Mouse (Mus musculus): Measurements from ENCODE around the gene Tmem189. TPM values are rescaled to one million over a fixed set of nuclear protein-coding genes. Genes with fewer than 3 reads are reported as not detected.

Tmem189 gene
- total and polyA plus RNA-seq, 3 experiments = 21.7 to 46.5 TPM; not detected in 1

GRCm38 (mm10) chr2:167633537-167633872 lies 56.1 kb downstream of the Tmem189 start:
- Histone ChIP-seq H3K27me3 (ENCODE audit: control insufficient read depth in 1 of 2, insufficient read depth in 2 of 2, low read length in 2 of 2) (no peaks in the 10 kb centered on the region), H3K9ac (ENCODE audit: control insufficient read depth, low read depth, low read length, poor library complexity, severe bottlenecking) (peak overlapping the region; percentile 78), H3K79me2 (ENCODE audit: control insufficient read depth, insufficient read depth, low read length, poor library complexity) (peaks cover 38% of the 10 kb centered on the region), H3K9me3 (replicated peaks; ENCODE audit: insufficient read depth, low read length) (no peaks in the 10 kb centered on the region), H3K27ac (ENCODE audit: control insufficient read depth, low read depth, low read length) (peak overlapping the region; percentile 93), H3K4me1 (ENCODE audit: control insufficient read depth in 1 of 2, insufficient read depth in 2 of 2, low read length in 2 of 2) (peaks cover 6 to 37% of the 10 kb centered on the region in 2 experiments), H3K36me3 (ENCODE audit: control insufficient read depth in 1 of 2, insufficient read depth in 2 of 2, low read length in 2 of 2) (peaks cover 0 to 36% of the 10 kb centered on the region in 2 experiments; a peak in 2 of 4 replicates), H3K4me3 (ENCODE audit: control insufficient read depth in 1 of 2, insufficient read depth in 1 of 2, low read depth in 2 of 2, low read length in 2 of 2) (peak overlapping the region; percentile 52 to 60)
- TF ChIP-seq USF1 (IDR thresholded peaks at IDR 0.05; ENCODE audit: low read depth, low read length) (peak; percentile 59; the same call in 1 of the 2 replicates), JUND (IDR thresholded peaks at IDR 0.05; ENCODE audit: low read depth, low read length) (no peak)
- no peak for DNase-seq (ENCODE audit: low read depth, low spot score)

GRCm38 (mm10) chr2:167632731-167633536 lies 56.7 kb downstream of the Tmem189 start:
- TF ChIP-seq POLR2A (IDR thresholded peaks at IDR 0.05; ENCODE audit: control insufficient read depth in 1 of 2, insufficient read depth in 1 of 2, low read depth in 1 of 2, low read length in 2 of 2, poor library complexity in 1 of 2) (no peak), MAX (IDR thresholded peaks at IDR 0.05; ENCODE audit: low read length) (no peak), POLR2AphosphoS5 (IDR thresholded peaks at IDR 0.05; ENCODE audit: borderline replicate concordance, low read depth, low read length) (no peak), SMC3 (IDR thresholded peaks at IDR 0.05; ENCODE audit: low read depth, low read length) (no peak), MXI1 (IDR thresholded peaks at IDR 0.05; ENCODE audit: low read depth, low read length) (no peak), MAZ (IDR thresholded peaks at IDR 0.05; ENCODE audit: low read depth, low read length) (no peak), TCF12 (IDR thresholded peaks at IDR 0.05; ENCODE audit: low read depth, low read length) (no peak), EP300 (IDR thresholded peaks at IDR 0.05; ENCODE audit: low read depth in 1 of 2, low read length in 2 of 2) (no peak), ZMIZ1 (IDR thresholded peaks at IDR 0.05; ENCODE audit: low read depth, low read length) (no peak), ETS1 (IDR thresholded peaks at IDR 0.05; ENCODE audit: low read depth, low read length) (no peak), POLR2AphosphoS2 (IDR thresholded peaks at IDR 0.05; ENCODE audit: low read length) (no peak), NRF1 (IDR thresholded peaks at IDR 0.05; ENCODE audit: insufficient read depth, low read depth, low read length, poor library complexity, severe bottlenecking) (no peak), JUND (IDR thresholded peaks at IDR 0.05; ENCODE audit: low read depth, low read length) (no peak), CHD2 (IDR thresholded peaks at IDR 0.05; ENCODE audit: low read length) (no peak)
- Histone ChIP-seq H3K9me3 (replicated peaks; ENCODE audit: insufficient read depth, low read length) (no peaks in the 10 kb centered on the region), H3K27me3 (ENCODE audit: control insufficient read depth in 1 of 2, insufficient read depth in 2 of 2, low read length in 2 of 2) (no peaks in the 10 kb centered on the region), H3K27ac (ENCODE audit: control insufficient read depth, low read depth, low read length) (peak overlapping the region; percentile 93), H3K36me3 (ENCODE audit: control insufficient read depth in 1 of 2, insufficient read depth in 2 of 2, low read length in 2 of 2) (peaks cover 2 to 42% of the 10 kb centered on the region in 2 experiments; a peak in 2 of 4 replicates), H3K4me1 (ENCODE audit: control insufficient read depth in 1 of 2, insufficient read depth in 2 of 2, low read length in 2 of 2) (peaks cover 11 to 43% of the 10 kb centered on the region in 2 experiments), H3K9ac (ENCODE audit: control insufficient read depth, low read depth, low read length, poor library complexity, severe bottlenecking) (peak overlapping the region; percentile 78), H3K4me3 (ENCODE audit: control insufficient read depth in 1 of 2, insufficient read depth in 1 of 2, low read depth in 2 of 2, low read length in 2 of 2) (peak overlapping the region; percentile 71 to 73), H3K79me2 (ENCODE audit: control insufficient read depth, insufficient read depth, low read length, poor library complexity) (peaks cover 44% of the 10 kb centered on the region)
- peak; percentile 58 for DNase-seq (ENCODE audit: low read depth, low spot score)

Data from MEL (cell line).